Mouse (Mus musculus): ENCODE results near the gene Cbr1. TPM values are rescaled to one million over a fixed set of nuclear protein-coding genes. Genes with fewer than 3 reads are reported as not detected.

Cbr1 gene
- polyA plus RNA-seq, 1 experiment = 18.2 TPM

DNA sequence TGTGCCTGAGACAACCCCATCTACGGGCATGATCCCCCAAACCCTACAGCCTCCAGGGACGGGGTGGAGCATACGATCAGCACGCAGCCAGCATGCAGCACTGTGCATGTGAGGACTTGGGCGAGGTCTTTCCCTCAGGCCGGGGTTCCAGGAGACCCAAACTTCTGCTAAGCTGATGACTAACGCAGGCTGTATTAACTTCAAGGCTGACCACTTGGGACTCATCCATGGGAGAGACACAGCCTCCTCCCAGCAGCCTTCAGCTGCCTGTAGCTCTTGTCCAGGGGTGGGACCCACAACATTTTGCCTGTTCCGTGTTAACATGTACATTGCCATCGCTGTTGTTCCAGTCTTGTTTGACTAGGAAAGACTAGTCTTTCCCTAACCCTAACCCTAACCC, 8.1 kb upstream of the Cbr1 start:
- TF ChIP-seq CTCF (IDR thresholded peaks at IDR 0.05; ENCODE audit: control insufficient read depth, insufficient read depth, insufficient read length) (no peak), MYOD1 (IDR thresholded peaks at IDR 0.05; ENCODE audit: control insufficient read depth, insufficient read length, low read depth) (no peak), MAX (IDR thresholded peaks at IDR 0.05) (no peak), FOSL1 (IDR thresholded peaks at IDR 0.05; ENCODE audit: insufficient read depth, low read length, poor library complexity, severe bottlenecking) (no peak), CEBPB (IDR thresholded peaks at IDR 0.05; ENCODE audit: low read depth) (no peak), MYOG (IDR thresholded peaks at IDR 0.05; ENCODE audit: control insufficient read depth, extremely low read depth, insufficient read length) (no peak), USF1 (IDR thresholded peaks at IDR 0.05; ENCODE audit: low read depth) (no peak)
- no peaks in the 10 kb centered on the region for H3K36me3 ChIP-seq (ENCODE audit: control insufficient read depth, insufficient read depth)
- no peaks in the 10 kb centered on the region for H3K79me2 ChIP-seq (ENCODE audit: control insufficient read depth, insufficient read depth)
- H3ac ChIP-seq (ENCODE audit: control insufficient read depth, insufficient read length, low read depth) = no peak overlapping the region
- H3K27me3 ChIP-seq (ENCODE audit: control insufficient read depth, insufficient read depth, insufficient read length) = no peaks in the 10 kb centered on the region
- H3K4me3 ChIP-seq (ENCODE audit: insufficient read depth, poor library complexity, severe bottlenecking) = no peak overlapping the region
- no peaks in the 10 kb centered on the region for H3K79me3 ChIP-seq (ENCODE audit: low read depth)

DNA sequence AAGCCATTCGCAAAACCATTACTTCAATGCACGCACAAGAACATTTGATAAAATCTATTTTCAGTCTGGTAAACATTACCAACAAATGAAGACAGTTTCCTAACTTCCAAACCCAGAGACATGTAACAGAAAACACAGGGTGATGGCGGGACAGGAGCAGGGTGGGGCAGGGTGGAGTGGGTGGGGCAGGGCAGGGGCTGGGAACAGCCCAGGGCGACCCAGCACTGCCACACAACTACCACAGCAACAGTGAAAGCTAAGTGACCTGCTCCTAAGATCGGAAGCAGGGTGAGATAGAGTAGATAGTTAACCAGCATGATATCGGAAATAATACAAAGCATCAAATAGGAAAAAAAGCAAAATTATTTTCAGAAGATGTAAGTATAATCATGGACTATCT, 6.2 kb upstream of the Cbr1 start:
- no peak overlapping the region for H3ac ChIP-seq (ENCODE audit: control insufficient read depth, insufficient read length, low read depth)
- no peaks in the 10 kb centered on the region for H3K27me3 ChIP-seq (ENCODE audit: control insufficient read depth, insufficient read depth, insufficient read length)
- no peaks in the 10 kb centered on the region for H3K79me3 ChIP-seq (ENCODE audit: low read depth)
- no peaks in the 10 kb centered on the region for H3K36me3 ChIP-seq (ENCODE audit: control insufficient read depth, insufficient read depth)
- no peak overlapping the region for H3K4me3 ChIP-seq (ENCODE audit: insufficient read depth, poor library complexity, severe bottlenecking)
- TF ChIP-seq USF1 (IDR thresholded peaks at IDR 0.05; ENCODE audit: low read depth) (no peak), MAX (IDR thresholded peaks at IDR 0.05) (no peak), CTCF (IDR thresholded peaks at IDR 0.05; ENCODE audit: control insufficient read depth, insufficient read depth, insufficient read length) (no peak), FOSL1 (IDR thresholded peaks at IDR 0.05; ENCODE audit: insufficient read depth, low read length, poor library complexity, severe bottlenecking) (no peak), CEBPB (IDR thresholded peaks at IDR 0.05; ENCODE audit: low read depth) (no peak), MYOD1 (IDR thresholded peaks at IDR 0.05; ENCODE audit: control insufficient read depth, insufficient read length, low read depth) (no peak), MYOG (IDR thresholded peaks at IDR 0.05; ENCODE audit: control insufficient read depth, extremely low read depth, insufficient read length) (no peak)
- no peaks in the 10 kb centered on the region for H3K79me2 ChIP-seq (ENCODE audit: control insufficient read depth, insufficient read depth)

DNA sequence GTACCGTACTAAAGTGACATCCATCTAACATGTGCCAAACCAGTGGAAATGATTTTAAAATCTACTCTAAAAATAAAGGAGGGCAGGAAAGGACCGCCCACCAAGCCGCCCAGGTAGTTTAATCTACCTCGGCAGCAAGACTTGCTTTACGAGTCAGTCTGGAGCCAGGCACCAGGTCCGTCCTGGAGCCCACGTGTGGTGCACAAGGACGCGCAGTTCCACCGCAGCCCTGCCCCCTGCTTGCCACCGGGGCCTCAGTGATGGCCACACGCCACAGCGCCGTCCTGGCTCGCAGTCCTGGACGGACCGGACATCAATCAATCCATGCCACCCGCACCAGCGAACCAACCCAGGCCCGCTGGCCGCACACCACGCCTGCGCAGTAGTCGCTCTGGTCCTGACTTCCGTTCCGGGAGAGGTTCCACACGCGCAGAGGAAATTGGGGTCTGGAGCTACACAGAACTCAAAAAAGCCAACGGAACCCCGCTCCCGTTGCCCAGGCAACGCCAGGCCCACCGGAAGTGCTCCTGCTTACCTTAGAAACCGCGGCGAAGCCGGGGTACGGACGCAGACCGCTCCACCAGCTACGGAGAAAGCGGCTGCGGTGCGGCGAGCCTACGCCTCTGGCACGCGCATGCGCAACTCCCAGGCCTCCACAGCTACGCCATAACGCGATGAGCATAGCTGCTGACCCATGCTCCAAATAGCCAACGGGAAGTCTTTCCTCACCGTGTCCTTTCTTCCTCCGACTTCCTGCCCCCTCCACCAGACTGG, 2.0 kb upstream of the Cbr1 start, which contains the start of gene Setd4:
Gene Setd4, minus strand, starts transcription at position 625 of the 774 bp plus-strand sequence.
- peak; percentile 56 for TF ChIP-seq MAX (IDR thresholded peaks at IDR 0.05)
- no peak for TF ChIP-seq CEBPB (IDR thresholded peaks at IDR 0.05; ENCODE audit: low read depth)
- H3K4me3 ChIP-seq (ENCODE audit: insufficient read depth, poor library complexity, severe bottlenecking) = peak within 1 kb of the TSS; percentile 34

DNA sequence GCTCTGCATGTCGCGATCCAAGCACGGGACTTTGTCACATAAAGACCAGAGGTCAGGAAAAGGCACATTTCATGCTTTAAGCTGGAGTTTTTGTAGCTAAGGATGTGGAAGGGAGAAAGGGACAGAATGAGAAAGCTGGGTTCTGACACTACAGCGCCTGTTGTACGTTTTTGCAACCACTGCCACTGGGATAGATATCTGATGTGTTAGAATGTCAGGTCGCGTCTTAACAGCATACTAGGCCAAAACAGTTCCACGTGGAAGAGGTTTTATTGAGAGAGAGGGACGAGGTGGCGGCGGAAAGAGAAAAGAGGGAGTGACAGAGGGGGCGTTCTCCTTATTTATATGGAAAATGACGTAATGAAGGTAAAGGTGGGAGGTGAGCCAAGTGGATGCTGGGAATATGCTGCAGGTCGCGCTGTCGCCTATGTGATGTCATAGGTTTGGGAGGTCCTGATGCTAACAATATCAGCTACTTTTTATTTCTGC, 1.1 kb upstream of the Cbr1 start:
- no peaks in the 10 kb centered on the region for H3K27me3 ChIP-seq (ENCODE audit: control insufficient read depth, insufficient read depth, insufficient read length)
- H3K79me2 ChIP-seq (ENCODE audit: control insufficient read depth, insufficient read depth) = no peaks in the 10 kb centered on the region
- TF ChIP-seq FOSL1 (IDR thresholded peaks at IDR 0.05; ENCODE audit: insufficient read depth, low read length, poor library complexity, severe bottlenecking) = no peak
- no peak for TF ChIP-seq MAX (IDR thresholded peaks at IDR 0.05)
- no peak for TF ChIP-seq MYOG (IDR thresholded peaks at IDR 0.05; ENCODE audit: control insufficient read depth, extremely low read depth, insufficient read length)
- TF ChIP-seq CEBPB (IDR thresholded peaks at IDR 0.05; ENCODE audit: low read depth) = no peak
- TF ChIP-seq MYOD1 (IDR thresholded peaks at IDR 0.05; ENCODE audit: control insufficient read depth, insufficient read length, low read depth) = no peak
- no peak for TF ChIP-seq USF1 (IDR thresholded peaks at IDR 0.05; ENCODE audit: low read depth)
- TF ChIP-seq CTCF (IDR thresholded peaks at IDR 0.05; ENCODE audit: control insufficient read depth, insufficient read depth, insufficient read length) = no peak

More for the DNA sequence above, 2.0 kb upstream of the Cbr1 start, which contains the start of gene Setd4:
- Histone ChIP-seq H3ac (ENCODE audit: control insufficient read depth, insufficient read length, low read depth) (peak within 1 kb of the TSS; percentile 83), H3K27me3 (ENCODE audit: control insufficient read depth, insufficient read depth, insufficient read length) (no peaks in the 10 kb centered on the region), H3K36me3 (ENCODE audit: control insufficient read depth, insufficient read depth) (no peaks in the 10 kb centered on the region), H3K79me3 (ENCODE audit: low read depth) (no peaks in the 10 kb centered on the region), H3K79me2 (ENCODE audit: control insufficient read depth, insufficient read depth) (no peaks in the 10 kb centered on the region)

DNA sequence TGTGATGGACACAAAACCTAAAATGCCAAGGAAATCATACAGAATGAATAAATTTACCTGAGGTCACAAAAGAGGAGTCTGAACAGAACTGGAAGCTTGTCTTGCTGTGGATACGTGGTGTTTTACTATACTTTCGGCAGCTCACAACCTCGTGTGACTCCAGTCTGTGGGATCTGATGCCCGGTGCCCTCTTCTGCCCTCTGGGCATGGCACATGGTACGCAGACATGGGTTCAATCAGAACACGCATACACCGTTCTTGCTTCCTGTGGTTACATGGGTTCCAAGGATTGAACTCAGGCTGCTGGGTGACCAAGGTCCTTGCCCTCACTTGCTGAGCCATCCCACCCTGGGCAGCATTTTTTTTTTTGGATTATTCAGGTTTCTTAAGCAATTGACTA, 493 bp downstream of the Cbr1 start:
- TF ChIP-seq MAX (IDR thresholded peaks at IDR 0.05) (no peak), USF1 (IDR thresholded peaks at IDR 0.05; ENCODE audit: low read depth) (no peak), MYOD1 (IDR thresholded peaks at IDR 0.05; ENCODE audit: control insufficient read depth, insufficient read length, low read depth) (no peak), FOSL1 (IDR thresholded peaks at IDR 0.05; ENCODE audit: insufficient read depth, low read length, poor library complexity, severe bottlenecking) (no peak), CEBPB (IDR thresholded peaks at IDR 0.05; ENCODE audit: low read depth) (no peak)
- Histone ChIP-seq H3K36me3 (ENCODE audit: control insufficient read depth, insufficient read depth) (no peaks in the 10 kb centered on the region), H3ac (ENCODE audit: control insufficient read depth, insufficient read length, low read depth) (no peak overlapping the region), H3K27me3 (ENCODE audit: control insufficient read depth, insufficient read depth, insufficient read length) (no peaks in the 10 kb centered on the region), H3K79me3 (ENCODE audit: low read depth) (no peaks in the 10 kb centered on the region), H3K4me3 (ENCODE audit: insufficient read depth, poor library complexity, severe bottlenecking) (no peak overlapping the region), H3K79me2 (ENCODE audit: control insufficient read depth, insufficient read depth) (no peaks in the 10 kb centered on the region)

More for the DNA sequence above, 1.1 kb upstream of the Cbr1 start:
- H3ac ChIP-seq (ENCODE audit: control insufficient read depth, insufficient read length, low read depth) = no peak overlapping the region
- H3K79me3 ChIP-seq (ENCODE audit: low read depth) = no peaks in the 10 kb centered on the region
- H3K4me3 ChIP-seq (ENCODE audit: insufficient read depth, poor library complexity, severe bottlenecking) = peak overlapping the region; percentile 34
- no peaks in the 10 kb centered on the region for H3K36me3 ChIP-seq (ENCODE audit: control insufficient read depth, insufficient read depth)

DNA sequence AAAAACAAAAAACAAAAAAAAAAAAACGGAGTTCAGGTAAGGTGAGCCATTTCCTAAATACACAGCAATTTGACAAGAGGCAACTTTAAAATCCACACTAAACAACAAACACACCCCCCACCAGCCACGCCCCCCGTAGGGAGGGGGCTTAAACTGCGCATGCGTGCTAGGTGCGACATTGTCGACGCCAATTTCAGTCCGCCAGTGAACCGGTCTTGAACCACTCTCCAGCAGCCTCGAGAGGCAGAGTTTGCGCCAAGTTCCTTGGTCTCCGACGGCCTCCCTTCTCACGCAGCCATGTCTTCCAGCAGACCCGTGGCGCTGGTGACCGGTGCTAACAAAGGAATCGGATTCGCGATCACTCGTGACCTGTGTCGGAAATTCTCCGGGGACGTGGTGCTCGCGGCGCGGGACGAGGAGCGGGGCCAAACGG, 2.0 kb downstream of the Cbr1 start:
- H3ac ChIP-seq (ENCODE audit: control insufficient read depth, insufficient read length, low read depth) = peak overlapping the region; percentile 55
- no peaks in the 10 kb centered on the region for H3K79me3 ChIP-seq (ENCODE audit: low read depth)
- H3K36me3 ChIP-seq (ENCODE audit: control insufficient read depth, insufficient read depth) = no peaks in the 10 kb centered on the region
- no peaks in the 10 kb centered on the region for H3K79me2 ChIP-seq (ENCODE audit: control insufficient read depth, insufficient read depth)
- H3K27me3 ChIP-seq (ENCODE audit: control insufficient read depth, insufficient read depth, insufficient read length) = no peaks in the 10 kb centered on the region
- H3K4me3 ChIP-seq (ENCODE audit: insufficient read depth, poor library complexity, severe bottlenecking) = no peak overlapping the region
- TF ChIP-seq MYOD1 (IDR thresholded peaks at IDR 0.05; ENCODE audit: control insufficient read depth, insufficient read length, low read depth) (no peak), CTCF (IDR thresholded peaks at IDR 0.05; ENCODE audit: control insufficient read depth, insufficient read depth, insufficient read length) (no peak), CEBPB (IDR thresholded peaks at IDR 0.05; ENCODE audit: low read depth) (no peak), FOSL1 (IDR thresholded peaks at IDR 0.05; ENCODE audit: insufficient read depth, low read length, poor library complexity, severe bottlenecking) (no peak), MAX (IDR thresholded peaks at IDR 0.05) (no peak), MYOG (IDR thresholded peaks at IDR 0.05; ENCODE audit: control insufficient read depth, extremely low read depth, insufficient read length) (no peak), USF1 (IDR thresholded peaks at IDR 0.05; ENCODE audit: low read depth) (no peak)

Data from C2C12 (cell line).